Mouse (Mus musculus) hindbrain, postnatal 0 days (tissue): ENCODE results near the gene Zfp316. TPM values are rescaled to one million over a fixed set of nuclear protein-coding genes. Genes with fewer than 3 reads are reported as not detected.
A peak's percentile ranks its signal among the peaks of the same experiment; 100 is the strongest.

Experiments
- ATAC-seq: fragments of 200-750 bp; cut with Nextera tagmentation; 2 replicates; pipeline ENCODE4 v1.8.0; 2017; ENCODE audit warnings: mild to moderate bottlenecking, moderate TSS enrichment, moderate library complexity
- DNase-seq: peaks from one replicate; pipeline ENCODE4 v3.0.0-alpha.2; 2015; ENCODE audit warnings: low spot score
- H3K27ac ChIP-seq: fragments of 300-500 bp; sonication (generic); 2 replicates; pipeline ENCODE4 v1.5.1; 2014; ENCODE audit warnings: mild to moderate bottlenecking
- H3K27me3 ChIP-seq: fragments of 300-500 bp; sonication (generic); 2 replicates; pipeline ENCODE4 v1.6.1; 2014; ENCODE audit warnings: low read length, mixed read lengths; ENCODE audit not compliant: insufficient read depth
- H3K36me3 ChIP-seq: fragments of 300-500 bp; sonication (generic); 2 replicates; pipeline ENCODE4 v1.6.1; 2014; ENCODE audit warnings: low read length, mixed read lengths; ENCODE audit not compliant: insufficient read depth
- H3K4me1 ChIP-seq: fragments of 300-500 bp; sonication (generic); 2 replicates; pipeline ENCODE4 v1.6.1; 2014; ENCODE audit warnings: antibody characterized with exemption, low read length, mixed read lengths; ENCODE audit not compliant: insufficient read depth
- H3K4me2 ChIP-seq: fragments of 300-500 bp; sonication (generic); 2 replicates; pipeline ENCODE4 v1.6.1; 2014; ENCODE audit warnings: low read depth, mild to moderate bottlenecking, low read length, moderate library complexity, mixed read lengths
- H3K4me3 ChIP-seq: fragments of 300-500 bp; sonication (generic); 2 replicates; pipeline ENCODE4 v1.5.1; 2014; ENCODE audit warnings: low read length
- H3K9ac ChIP-seq: fragments of 300-500 bp; sonication (generic); replicated peaks from 2 replicates; pipeline ENCODE4 v1.6.1; 2014; ENCODE audit warnings: mild to moderate bottlenecking, low read length, moderate library complexity, mixed read lengths
- H3K9me3 ChIP-seq: fragments of 300-500 bp; sonication (generic); 2 replicates; pipeline ENCODE4 v1.6.1; 2016; ENCODE audit warnings: low read length, mixed read lengths
- CTCF ChIP-seq: IDR thresholded peaks from 2 replicates; pipeline ENCODE4 v1.5.1; 2016; ENCODE audit warnings: antibody characterized with exemption, control low read depth, low read depth
- WGBS: fragments of 180-500 bp; shearing (Covaris S2); extraction: QIAGEN DNeasy Blood & Tissue Kit; methylation state at CpG from one replicate; pipeline ENCODE4 v1.1.7; 2014; 5-methylcytosine and 5-hydroxymethylcytosine counted together
- polyA plus RNA-seq: library from polyadenylated mRNA; unstranded; fragments of >200 nt; fragmentation: Nextera tagmentation; extraction: Ambion mirVana; gene quantifications from 2 replicates; pipeline ENCODE4 v1.2.1, GENCODE M21; 2015
- total RNA-seq: library from RNA; depleted of rRNA; stranded (reverse); fragments of >200 nt; gene quantifications from 2 replicates; pipeline ENCODE4 v1.2.3, GENCODE M21; 2014; rRNA removed

Zfp316 gene
- total RNA-seq, result 28.0 and 31.3 TPM in 2 replicates
- polyA plus RNA-seq, result 5.4 and 6.2 TPM in 2 replicates

- Histone ChIP-seq H3K9ac (peak within 1 kb of the TSS; percentile 93), H3K4me1 (peaks cover 20% of the 10 kb centered on the region), H3K9me3 (no peaks in the 10 kb centered on the region), H3K27me3 (no peaks in the 10 kb centered on the region), H3K36me3 (no peaks in the 10 kb centered on the region), H3K4me3 (peak within 1 kb of the TSS; percentile 88), H3K4me2 (peak within 1 kb of the TSS; percentile 98), H3K27ac (peak within 1 kb of the TSS; percentile 87)
- under 1% methylated on average over 58 of the region's 79 CpGs for WGBS
- ATAC-seq, result peak; percentile 85
- no peak for TF ChIP-seq CTCF
- peak; percentile 90 for DNase-seq
Measured at GRCm38 (mm10) chr5:143269363-143270150, at the start of gene Zfp316. TSS of gene Zfp316 (minus strand) at chr5:143270022.

- 86% methylated on average over 8 of the region's 8 CpGs for WGBS
- H3K4me1 ChIP-seq, result peaks cover 10% of the 10 kb centered on the region; the same call in 1 of the 2 replicates
- H3K36me3 ChIP-seq, result peaks cover 44% of the 10 kb centered on the region
- no peaks in the 10 kb centered on the region for H3K27me3 ChIP-seq
- no peak overlapping the region for H3K9ac ChIP-seq
- DNase-seq (no peak), ATAC-seq (no peak)
- H3K27ac ChIP-seq, result no peak overlapping the region
- no peak overlapping the region for H3K4me3 ChIP-seq
- TF ChIP-seq CTCF, result no peak
- H3K4me2 ChIP-seq, result no peak overlapping the region
- no peaks in the 10 kb centered on the region for H3K9me3 ChIP-seq
Measured at GRCm38 (mm10) chr5:143317288-143317610, 47.4 kb upstream of the Zfp316 start.

- H3K27ac ChIP-seq, result no peak overlapping the region
- H3K4me3 ChIP-seq, result no peak overlapping the region
- no peaks in the 10 kb centered on the region for H3K27me3 ChIP-seq
- no peak for TF ChIP-seq CTCF
- no peak overlapping the region for H3K4me2 ChIP-seq
- no peak for ATAC-seq
- peaks cover 10% of the 10 kb centered on the region; the same call in 1 of the 2 replicates for H3K4me1 ChIP-seq
- H3K9ac ChIP-seq, result no peak overlapping the region
- DNase-seq, result no peak
- 75% methylated on average over 5 of the region's 5 CpGs for WGBS
- H3K9me3 ChIP-seq, result no peaks in the 10 kb centered on the region
- H3K36me3 ChIP-seq, result peaks cover 41% of the 10 kb centered on the region
Measured at GRCm38 (mm10) chr5:143316605-143317287, 46.9 kb upstream of the Zfp316 start.

GRCm38 (mm10) chr5:143315514-143315888, 45.7 kb upstream of the Zfp316 start:
- no peaks in the 10 kb centered on the region for H3K27me3 ChIP-seq
- no peak for DNase-seq
- no peak overlapping the region for H3K27ac ChIP-seq
- peak overlapping the region; percentile 68 for H3K4me3 ChIP-seq
- H3K4me2 ChIP-seq, result peak overlapping the region; percentile 88
- peak overlapping the region; percentile 93; the same call in 1 of the 2 replicates for H3K9ac ChIP-seq
- no peaks in the 10 kb centered on the region for H3K9me3 ChIP-seq
- WGBS, result 18% methylated on average over 8 of the region's 8 CpGs
- peaks cover 42% of the 10 kb centered on the region for H3K36me3 ChIP-seq
- TF ChIP-seq CTCF, result no peak
- H3K4me1 ChIP-seq, result peaks cover 10% of the 10 kb centered on the region; the same call in 1 of the 2 replicates
- ATAC-seq, result peak; percentile 46

- Histone ChIP-seq H3K9me3 (no peaks in the 10 kb centered on the region), H3K27ac (peak within 1 kb of the TSS; percentile 96), H3K9ac (peak within 1 kb of the TSS; percentile 93), H3K4me2 (peak within 1 kb of the TSS; percentile 88), H3K4me3 (peak within 1 kb of the TSS; percentile 68), H3K36me3 (peaks cover 42% of the 10 kb centered on the region), H3K4me1 (peaks cover 10% of the 10 kb centered on the region; the same call in 1 of the 2 replicates), H3K27me3 (no peaks in the 10 kb centered on the region)
- peak; percentile 58 for TF ChIP-seq CTCF
- DNase-seq (peak; percentile 94), ATAC-seq (peak; percentile 82)
- WGBS, result 1% methylated on average over 92 of the region's 101 CpGs
Measured at GRCm38 (mm10) chr5:143314730-143315513, 45.1 kb upstream of the Zfp316 start, which contains the start of gene E130309D02Rik. TSS of gene E130309D02Rik (minus strand) at chr5:143315360.

GRCm38 (mm10) chr5:143314183-143314729, 44.4 kb upstream of the Zfp316 start:
- H3K4me3 ChIP-seq, result peak overlapping the region; percentile 68
- TF ChIP-seq CTCF, result no peak
- peak overlapping the region; percentile 96 for H3K27ac ChIP-seq
- H3K9ac ChIP-seq, result peak overlapping the region; percentile 93
- H3K9me3 ChIP-seq, result no peaks in the 10 kb centered on the region
- ATAC-seq (peak; percentile 1), DNase-seq (peak; percentile 53)
- no peaks in the 10 kb centered on the region for H3K27me3 ChIP-seq
- H3K36me3 ChIP-seq, result peaks cover 43% of the 10 kb centered on the region
- peak overlapping the region; percentile 88 for H3K4me2 ChIP-seq
- WGBS, result 2% methylated on average over 16 of the region's 16 CpGs
- H3K4me1 ChIP-seq, result peaks cover 10% of the 10 kb centered on the region; the same call in 1 of the 2 replicates
